Mouse (Mus musculus): ENCODE measurements around the gene Krtap9-3.

Krtap9-3 gene

DNA sequence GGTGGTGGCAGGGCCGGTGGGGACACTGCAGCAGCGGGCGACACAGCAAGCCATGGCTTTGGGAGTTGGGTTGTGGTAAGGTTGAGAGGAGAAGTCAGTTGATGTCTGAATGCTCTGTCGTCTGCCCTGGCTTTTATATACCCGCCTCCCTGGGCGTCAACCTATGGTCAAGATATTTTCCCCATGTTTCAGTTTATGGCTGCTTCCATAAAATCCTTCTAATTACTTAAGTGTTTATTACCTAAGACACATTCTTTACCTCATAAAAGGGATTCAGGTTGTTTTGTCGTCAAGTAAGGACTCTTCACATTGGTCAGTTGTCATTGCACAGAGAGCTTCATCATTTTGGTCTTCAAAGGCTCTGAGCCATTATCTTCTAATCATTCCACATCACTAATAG is 31.4 kb downstream of the Krtap9-3 start, which contains the start of gene Krtap3-1:
Krtap3-1 (minus strand) TSS at position 101 of the 400 bp plus-strand sequence.
- no peak for DNase-seq (ENCODE audit: low read depth, low spot score)

GRCm38 (mm10) chr11:99562580-99562979 is 35.3 kb downstream of the Krtap9-3 start:
- no peak for DNase-seq (ENCODE audit: low read depth, low spot score)

DNA sequence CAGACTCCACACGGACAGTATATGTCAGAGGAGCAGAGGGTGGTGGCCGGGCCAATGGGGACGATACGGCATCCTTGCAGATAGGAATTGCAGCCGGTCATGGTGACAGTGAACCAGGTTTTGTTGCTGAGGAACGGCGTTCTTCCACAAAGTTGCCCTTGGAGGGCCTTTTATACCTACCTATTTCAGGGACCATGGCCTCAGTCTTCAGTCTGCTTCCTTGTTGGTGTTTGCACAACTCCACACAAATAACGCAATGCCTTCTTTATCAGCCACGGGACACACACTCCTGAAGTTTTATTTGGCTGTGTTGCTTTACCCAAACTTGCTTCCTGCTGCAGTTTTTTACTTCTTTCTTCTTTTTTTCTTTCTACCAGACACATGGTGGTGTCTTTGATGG is 38.5 kb downstream of the Krtap9-3 start, which contains the start of gene Gm11939:
Gm11939 (minus strand) TSS at position 101 of the 400 bp plus-strand sequence.
- DNase-seq (ENCODE audit: low read depth, low spot score), result no peak

DNA sequence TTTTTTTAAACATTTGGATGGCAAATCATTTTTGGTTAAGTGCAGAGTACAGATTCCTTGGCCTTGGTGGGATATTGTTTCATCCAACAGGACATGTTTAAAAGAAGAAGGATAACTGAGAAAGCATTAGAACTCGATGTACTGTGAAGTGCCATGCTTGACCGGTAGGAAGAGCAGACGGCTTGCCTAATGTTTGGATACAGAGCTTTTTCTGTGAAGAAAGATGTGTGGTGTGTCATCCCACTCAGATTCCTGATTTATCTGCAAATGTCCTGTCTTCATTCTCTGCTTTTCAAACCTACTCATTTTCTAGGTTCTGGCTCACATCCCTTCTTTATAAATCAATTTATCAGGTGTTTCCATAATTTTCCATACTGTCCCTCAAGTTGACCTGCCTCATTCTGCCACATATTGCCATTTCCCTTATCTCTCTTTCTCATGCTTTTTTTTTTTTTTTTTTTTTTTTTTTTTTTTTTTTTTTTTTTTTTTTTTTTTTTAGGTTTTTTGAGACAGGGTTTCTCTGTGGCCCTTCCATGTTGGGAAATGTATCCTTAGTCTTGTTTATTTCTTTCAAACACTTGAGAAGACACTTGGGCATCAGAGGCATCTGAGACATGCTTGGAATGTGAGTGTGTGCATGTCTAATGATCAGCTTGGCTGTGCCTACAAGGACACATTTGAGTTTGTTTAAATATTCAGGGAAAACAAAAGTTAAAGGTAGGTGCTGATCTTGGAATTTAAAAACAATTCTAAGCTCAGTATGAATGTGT is 39.7 kb downstream of the Krtap9-3 start:
- no peak for DNase-seq (ENCODE audit: low read depth, low spot score)

GRCm38 (mm10) chr11:99556753-99557152 is 41.2 kb downstream of the Krtap9-3 start, which contains the start of gene Krtap3-2:
Krtap3-2 (minus strand) TSS chr11:99556853.
- DNase-seq (ENCODE audit: low read depth, low spot score), result no peak

GRCm38 (mm10) chr11:99556195-99556594 is 41.7 kb downstream of the Krtap9-3 start:
- no peak for DNase-seq (ENCODE audit: low read depth, low spot score)

GRCm38 (mm10) chr11:99550765-99551164 is 47.1 kb downstream of the Krtap9-3 start, which contains the start of gene Krtap3-3:
Krtap3-3 (minus strand) TSS chr11:99550865.
- no peak for DNase-seq (ENCODE audit: low read depth, low spot score)

DNA sequence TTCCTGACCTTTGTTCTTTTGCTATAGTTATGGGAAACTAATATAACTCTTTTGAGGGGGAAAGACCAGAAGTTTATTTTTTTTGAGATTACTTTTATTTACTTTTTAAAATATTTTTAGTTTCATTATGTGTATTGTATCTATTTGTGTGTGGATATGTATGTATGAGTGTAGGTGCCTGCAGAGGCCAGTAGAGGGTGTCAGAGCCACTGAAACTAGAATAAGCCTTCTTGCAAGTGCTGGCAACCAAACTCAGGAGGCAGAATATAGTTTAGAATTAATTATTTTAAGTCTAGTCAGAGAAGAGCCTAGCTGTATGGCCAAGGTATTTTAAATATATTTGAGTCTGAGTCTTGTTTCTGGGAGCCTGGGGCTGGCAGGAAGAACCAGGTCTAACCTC is 50.0 kb downstream of the Krtap9-3 start:
- no peak for DNase-seq (ENCODE audit: low read depth, low spot score)
